Mouse (Mus musculus): ENCODE results near the gene Fam168a. TPM values are rescaled to one million over a fixed set of nuclear protein-coding genes. Genes with fewer than 3 reads are reported as not detected.

Fam168a gene
- total and polyA plus RNA-seq, 3 experiments, result 36.3 to 39.8 (median 37.1) TPM

- under 1% methylated on average over 13 of the region's 13 CpGs for WGBS
- no peak overlapping the region for H3K4me3 ChIP-seq
- TF ChIP-seq POLR2A (IDR thresholded peaks at IDR 0.05; ENCODE audit: insufficient read depth, low read depth, low read length), result no peak
- TF ChIP-seq CTCF (IDR thresholded peaks at IDR 0.05), result peak; percentile 100
- TF ChIP-seq EP300 (IDR thresholded peaks at IDR 0.05; ENCODE audit: insufficient read depth, low read depth, low read length), result peak; percentile 98
- H3K27ac ChIP-seq, result peak overlapping the region; percentile 45
- no peaks in the 10 kb centered on the region; the same call in 1 of the 2 replicates for H3K4me1 ChIP-seq (ENCODE audit: control insufficient read depth, insufficient read depth, low read length)
- H3K79me2 ChIP-seq (replicated peaks; ENCODE audit: control insufficient read depth, insufficient read depth, low read length), result no peaks in the 10 kb centered on the region
- H3K36me3 ChIP-seq (ENCODE audit: control insufficient read depth, insufficient read depth, low read length), result no peaks in the 10 kb centered on the region
- peak; percentile 89 to 90 for DNase-seq
- H3K27me3 ChIP-seq (ENCODE audit: control insufficient read depth, insufficient read depth, low read length), result no peaks in the 10 kb centered on the region
- no peak overlapping the region for H3K9ac ChIP-seq (ENCODE audit: low read depth, low read length)
- intact Hi-C loops (cut with DNase I), result loop anchor here (1.0 to 10.0 kb wide), 3 partner anchors 18 to 238 kb away; no protein-coding TSS in a partner anchor
Measured at GRCm38 (mm10) chr7:100663190-100663589, 43.2 kb upstream of the Fam168a start.

GRCm38 (mm10) chr7:100663729-100664304 is 42.6 kb upstream of the Fam168a start:
- WGBS, result 57% methylated on average over 11 of the region's 11 CpGs
- H3K9ac ChIP-seq (ENCODE audit: low read depth, low read length), result no peak overlapping the region
- TF ChIP-seq POLR2A (IDR thresholded peaks at IDR 0.05; ENCODE audit: insufficient read depth, low read depth, low read length) (no peak), EP300 (IDR thresholded peaks at IDR 0.05; ENCODE audit: insufficient read depth, low read depth, low read length) (no peak), CTCF (IDR thresholded peaks at IDR 0.05) (no peak)

DNA sequence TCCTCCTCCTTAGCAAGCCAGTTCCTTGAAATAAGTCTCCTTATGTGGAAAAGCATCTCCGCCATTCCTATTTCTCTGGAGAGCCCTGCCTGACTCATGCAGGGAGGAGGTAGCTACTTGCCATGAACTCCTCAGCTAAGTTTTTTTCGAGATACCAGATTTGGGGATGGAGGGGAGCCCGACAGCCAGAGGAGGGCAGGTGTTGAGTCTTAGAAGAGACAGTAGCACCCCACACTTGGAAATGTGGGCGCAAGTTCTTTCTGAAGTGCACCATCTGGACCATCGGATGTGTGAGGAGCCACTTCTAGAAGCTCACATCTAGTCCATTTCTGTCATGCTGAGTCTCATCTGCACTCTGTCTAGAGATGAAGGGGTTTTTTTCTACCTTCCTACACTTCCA is 35.8 kb upstream of the Fam168a start:
- no peaks in the 10 kb centered on the region for H3K4me1 ChIP-seq (ENCODE audit: control insufficient read depth, insufficient read depth, low read length)
- no peaks in the 10 kb centered on the region for H3K79me2 ChIP-seq (replicated peaks; ENCODE audit: control insufficient read depth, insufficient read depth, low read length)
- no peaks in the 10 kb centered on the region for H3K27me3 ChIP-seq (ENCODE audit: control insufficient read depth, insufficient read depth, low read length)
- WGBS, result 77% methylated on average over 5 of the region's 5 CpGs
- H3K9ac ChIP-seq (ENCODE audit: low read depth, low read length), result no peak overlapping the region
- H3K36me3 ChIP-seq (ENCODE audit: control insufficient read depth, insufficient read depth, low read length), result no peaks in the 10 kb centered on the region
- no peak overlapping the region for H3K4me3 ChIP-seq
- TF ChIP-seq CTCF (IDR thresholded peaks at IDR 0.05) (no peak), EP300 (IDR thresholded peaks at IDR 0.05; ENCODE audit: insufficient read depth, low read depth, low read length) (no peak), POLR2A (IDR thresholded peaks at IDR 0.05; ENCODE audit: insufficient read depth, low read depth, low read length) (no peak)
- no peak overlapping the region for H3K27ac ChIP-seq
- intact Hi-C loops (cut with DNase I), result no loop called here
- DNase-seq, result no peak

More at GRCm38 (mm10) chr7:100663729-100664304, 42.6 kb upstream of the Fam168a start:
- no peaks in the 10 kb centered on the region for H3K79me2 ChIP-seq (replicated peaks; ENCODE audit: control insufficient read depth, insufficient read depth, low read length)
- no peak for DNase-seq
- no peak overlapping the region for H3K4me3 ChIP-seq
- H3K27ac ChIP-seq, result no peak overlapping the region
- no peaks in the 10 kb centered on the region; the same call in 1 of the 2 replicates for H3K4me1 ChIP-seq (ENCODE audit: control insufficient read depth, insufficient read depth, low read length)
- no peaks in the 10 kb centered on the region for H3K36me3 ChIP-seq (ENCODE audit: control insufficient read depth, insufficient read depth, low read length)
- intact Hi-C loops (cut with DNase I), result loop anchor here (1.0 to 10.0 kb wide), 3 partner anchors 19 to 239 kb away; no protein-coding TSS in a partner anchor
- no peaks in the 10 kb centered on the region for H3K27me3 ChIP-seq (ENCODE audit: control insufficient read depth, insufficient read depth, low read length)

GRCm38 (mm10) chr7:100673452-100673851 is 33.0 kb upstream of the Fam168a start:
- WGBS, result 64% methylated on average over 7 of the region's 7 CpGs
- Histone ChIP-seq H3K36me3 (ENCODE audit: control insufficient read depth, insufficient read depth, low read length) (no peaks in the 10 kb centered on the region), H3K27me3 (ENCODE audit: control insufficient read depth, insufficient read depth, low read length) (no peaks in the 10 kb centered on the region), H3K9ac (ENCODE audit: low read depth, low read length) (no peak overlapping the region), H3K4me3 (no peak overlapping the region), H3K79me2 (replicated peaks; ENCODE audit: control insufficient read depth, insufficient read depth, low read length) (no peaks in the 10 kb centered on the region), H3K4me1 (ENCODE audit: control insufficient read depth, insufficient read depth, low read length) (no peaks in the 10 kb centered on the region), H3K27ac (no peak overlapping the region)
- no peak for TF ChIP-seq EP300 (IDR thresholded peaks at IDR 0.05; ENCODE audit: insufficient read depth, low read depth, low read length)
- no peak for TF ChIP-seq POLR2A (IDR thresholded peaks at IDR 0.05; ENCODE audit: insufficient read depth, low read depth, low read length)
- no peak for TF ChIP-seq CTCF (IDR thresholded peaks at IDR 0.05)
- intact Hi-C loops (cut with DNase I), result no loop called here
- DNase-seq, result no peak

- DNase-seq, result peak in 1 of 2 experiments; percentile 26
- Histone ChIP-seq H3K36me3 (ENCODE audit: control insufficient read depth, insufficient read depth, low read length) (no peaks in the 10 kb centered on the region), H3K27ac (no peak overlapping the region), H3K27me3 (ENCODE audit: control insufficient read depth, insufficient read depth, low read length) (no peaks in the 10 kb centered on the region), H3K9ac (ENCODE audit: low read depth, low read length) (no peak overlapping the region), H3K4me3 (no peak overlapping the region), H3K79me2 (replicated peaks; ENCODE audit: control insufficient read depth, insufficient read depth, low read length) (no peaks in the 10 kb centered on the region), H3K4me1 (ENCODE audit: control insufficient read depth, insufficient read depth, low read length) (no peaks in the 10 kb centered on the region)
- 65% methylated on average over 2 of the region's 2 CpGs for WGBS
- intact Hi-C loops (cut with DNase I), result no loop called here
- TF ChIP-seq POLR2A (IDR thresholded peaks at IDR 0.05; ENCODE audit: insufficient read depth, low read depth, low read length), result no peak
- no peak for TF ChIP-seq CTCF (IDR thresholded peaks at IDR 0.05)
- no peak for TF ChIP-seq EP300 (IDR thresholded peaks at IDR 0.05; ENCODE audit: insufficient read depth, low read depth, low read length)
Measured at GRCm38 (mm10) chr7:100674941-100675340, 31.5 kb upstream of the Fam168a start.

GRCm38 (mm10) chr7:100678052-100678451 is 28.4 kb upstream of the Fam168a start:
- Histone ChIP-seq H3K4me1 (ENCODE audit: control insufficient read depth, insufficient read depth, low read length) (no peaks in the 10 kb centered on the region), H3K27ac (no peak overlapping the region), H3K9ac (ENCODE audit: low read depth, low read length) (no peak overlapping the region), H3K4me3 (no peak overlapping the region), H3K27me3 (ENCODE audit: control insufficient read depth, insufficient read depth, low read length) (no peaks in the 10 kb centered on the region), H3K36me3 (ENCODE audit: control insufficient read depth, insufficient read depth, low read length) (no peaks in the 10 kb centered on the region), H3K79me2 (replicated peaks; ENCODE audit: control insufficient read depth, insufficient read depth, low read length) (no peaks in the 10 kb centered on the region)
- DNase-seq, result no peak
- WGBS, result 78% methylated on average over 5 of the region's 5 CpGs
- TF ChIP-seq POLR2A (IDR thresholded peaks at IDR 0.05; ENCODE audit: insufficient read depth, low read depth, low read length), result no peak
- no peak for TF ChIP-seq EP300 (IDR thresholded peaks at IDR 0.05; ENCODE audit: insufficient read depth, low read depth, low read length)
- TF ChIP-seq CTCF (IDR thresholded peaks at IDR 0.05), result no peak
- intact Hi-C loops (cut with DNase I), result no loop called here
